Mouse (Mus musculus) intestine, postnatal 0 days (tissue): ENCODE results near the gene Crisp2. TPM values are rescaled to one million over a fixed set of nuclear protein-coding genes. Genes with fewer than 3 reads are reported as not detected.
A peak's percentile ranks its signal among the peaks of the same experiment; 100 is the strongest.

ENCODE experiments used
- ATAC-seq: fragments of 200-750 bp; cut with Nextera tagmentation; 2 replicates; pipeline ENCODE4 v1.8.0; 2017; ENCODE audit warnings: mild to moderate bottlenecking, moderate TSS enrichment, moderate library complexity
- H3K27ac ChIP-seq: fragments of 300-500 bp; sonication (generic); 2 replicates; pipeline ENCODE4 v1.5.1; 2014; ENCODE audit warnings: mild to moderate bottlenecking, low read depth, low read length, moderate library complexity
- H3K27me3 ChIP-seq: fragments of 300-500 bp; sonication (generic); replicated peaks from 2 replicates; pipeline ENCODE4 v1.6.1; 2014; ENCODE audit warnings: low read length, mixed read lengths; ENCODE audit not compliant: control insufficient read depth, insufficient read depth
- H3K36me3 ChIP-seq: fragments of 300-500 bp; sonication (generic); 2 replicates; pipeline ENCODE4 v1.6.1; 2014; ENCODE audit warnings: mild to moderate bottlenecking, moderate library complexity; ENCODE audit not compliant: control insufficient read depth, insufficient read depth
- H3K4me1 ChIP-seq: fragments of 300-500 bp; sonication (generic); replicated peaks from 2 replicates; pipeline ENCODE4 v1.6.1; 2014; ENCODE audit warnings: antibody characterized with exemption, low read length, mixed read lengths; ENCODE audit not compliant: control insufficient read depth, insufficient read depth
- H3K4me2 ChIP-seq: fragments of 300-500 bp; sonication (generic); replicated peaks from 2 replicates; pipeline ENCODE4 v1.6.1; 2014; ENCODE audit warnings: low read depth, mild to moderate bottlenecking, moderate library complexity
- H3K4me3 ChIP-seq: fragments of 300-500 bp; sonication (generic); 2 replicates; pipeline ENCODE4 v1.5.1; 2014; ENCODE audit warnings: low read depth, low read length
- H3K9ac ChIP-seq: fragments of 300-500 bp; sonication (generic); 2 replicates; pipeline ENCODE4 v1.6.1; 2014; ENCODE audit warnings: mild to moderate bottlenecking, low read depth, low read length
- H3K9me3 ChIP-seq: fragments of 300-500 bp; sonication (generic); 2 replicates; pipeline ENCODE4 v1.6.1; 2016; ENCODE audit warnings: mixed run types; ENCODE audit not compliant: control insufficient read depth
- CTCF ChIP-seq: sonication (generic); IDR thresholded peaks from 2 replicates; pipeline ENCODE4 v1.5.1; 2016; ENCODE audit warnings: low read depth, mild to moderate bottlenecking, control low read depth, antibody characterized with exemption, moderate library complexity
- WGBS: fragments of 180-500 bp; shearing (Covaris S2); extraction: QIAGEN DNeasy Blood & Tissue Kit; methylation state at CpG from one replicate; pipeline ENCODE4 v1.1.7; 2014; 5-methylcytosine and 5-hydroxymethylcytosine counted together
- polyA plus RNA-seq: library from polyadenylated mRNA; unstranded; fragments of >200 nt; fragmentation: Nextera tagmentation; extraction: Ambion mirVana; gene quantifications from 2 replicates; pipeline ENCODE4 v1.2.1, GENCODE M21; 2015

The Crisp2 gene
- polyA plus RNA-seq, 1 experiment from 2014 or later, result 0.40 TPM

DNA sequence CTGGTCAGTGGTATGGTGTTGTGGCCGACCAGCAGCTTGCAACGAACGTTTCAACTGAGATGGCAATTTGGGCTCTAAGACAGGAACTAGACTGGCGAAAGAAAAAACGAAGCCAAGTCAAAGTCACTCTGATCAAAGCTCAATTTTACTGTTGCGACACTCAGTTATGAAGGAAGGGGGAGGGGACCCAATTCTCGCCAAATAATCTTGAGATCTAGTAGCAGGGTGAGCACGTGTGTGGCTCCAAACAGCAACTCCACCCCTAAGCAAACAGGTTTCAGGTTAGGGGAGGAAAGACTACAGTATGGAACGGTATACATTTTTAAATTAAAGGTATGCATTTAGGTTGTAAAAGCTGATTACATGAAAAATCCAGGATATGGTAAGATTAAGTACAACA lies 14.7 kb upstream of the Crisp2 start:
- H3K4me3 ChIP-seq, result no peak overlapping the region
- 0 out of 2 replicates have a peak, but pooled peaks have one; percentile 22 for ATAC-seq
- no peaks in the 10 kb centered on the region for H3K4me1 ChIP-seq
- H3K9me3 ChIP-seq, result no peaks in the 10 kb centered on the region
- no peaks in the 10 kb centered on the region for H3K27me3 ChIP-seq
- H3K36me3 ChIP-seq, result no peaks in the 10 kb centered on the region
- no peak overlapping the region for H3K27ac ChIP-seq
- TF ChIP-seq CTCF, result no peak
- no peak overlapping the region for H3K9ac ChIP-seq
- H3K4me2 ChIP-seq, result peak overlapping the region; percentile 17; the same call in 1 of the 2 replicates
- 39% methylated on average over 9 of the region's 9 CpGs for WGBS

DNA sequence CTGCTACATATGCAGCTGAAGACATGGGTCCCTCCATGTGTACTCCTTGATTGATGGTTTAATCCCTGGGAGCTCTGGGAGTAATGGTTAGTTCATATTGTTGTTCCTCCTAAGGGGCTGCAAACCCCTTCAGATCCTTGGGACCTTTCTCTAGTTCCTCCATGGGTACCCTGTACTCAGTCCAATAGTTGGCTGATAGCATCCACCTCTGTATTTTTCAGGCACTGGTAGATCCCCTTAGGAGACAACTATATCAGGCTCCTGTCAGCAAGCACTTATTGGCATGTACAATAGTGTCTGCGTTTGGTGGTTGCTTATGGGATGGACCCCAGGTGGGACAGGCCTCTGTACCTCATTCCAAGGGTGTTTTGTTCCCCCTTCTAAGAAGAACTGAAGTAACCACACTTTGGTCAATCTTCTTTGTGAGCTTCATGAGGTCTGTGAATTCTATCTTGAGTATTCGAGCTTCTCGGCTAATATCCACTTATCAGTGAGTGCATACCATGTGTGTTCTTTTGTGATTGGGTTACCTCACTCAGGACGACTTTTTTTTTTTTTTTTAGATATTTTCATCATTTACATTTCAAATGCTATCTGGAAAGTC lies 10.6 kb upstream of the Crisp2 start:
- 70% methylated on average over 4 of the region's 4 CpGs for WGBS
- no peak for TF ChIP-seq CTCF
- Histone ChIP-seq H3K4me3 (no peak overlapping the region), H3K27me3 (no peaks in the 10 kb centered on the region), H3K4me1 (no peaks in the 10 kb centered on the region), H3K4me2 (no peak overlapping the region), H3K9ac (no peak overlapping the region), H3K36me3 (no peaks in the 10 kb centered on the region), H3K27ac (no peak overlapping the region), H3K9me3 (no peaks in the 10 kb centered on the region)
- no peak for ATAC-seq

DNA sequence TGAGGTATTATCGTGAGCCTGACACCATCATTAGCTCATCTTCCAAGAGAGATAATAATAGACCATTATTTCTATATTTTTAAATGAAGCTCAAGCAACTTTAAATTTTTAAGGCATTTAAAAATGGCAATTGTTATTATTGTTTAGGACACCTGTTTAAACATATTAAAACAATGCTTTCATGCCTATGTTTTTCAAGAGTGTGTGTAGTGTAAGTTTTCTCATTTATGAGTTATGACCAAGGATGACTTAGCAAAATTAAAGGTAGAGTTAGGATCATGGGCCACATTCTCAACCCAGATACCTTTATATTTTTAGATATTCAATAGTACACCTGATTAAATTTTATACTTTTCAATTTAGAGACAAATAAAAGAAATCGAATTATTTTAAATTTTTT lies 5.5 kb upstream of the Crisp2 start:
- no peak overlapping the region for H3K4me3 ChIP-seq
- H3K27me3 ChIP-seq, result no peaks in the 10 kb centered on the region
- no peaks in the 10 kb centered on the region for H3K9me3 ChIP-seq
- no peak overlapping the region for H3K9ac ChIP-seq
- H3K4me1 ChIP-seq, result no peaks in the 10 kb centered on the region
- H3K27ac ChIP-seq, result no peak overlapping the region
- no peaks in the 10 kb centered on the region for H3K36me3 ChIP-seq
- WGBS, result 68% methylated on average over 2 of the region's 2 CpGs
- ATAC-seq, result no peak
- no peak overlapping the region for H3K4me2 ChIP-seq
- TF ChIP-seq CTCF, result no peak

DNA sequence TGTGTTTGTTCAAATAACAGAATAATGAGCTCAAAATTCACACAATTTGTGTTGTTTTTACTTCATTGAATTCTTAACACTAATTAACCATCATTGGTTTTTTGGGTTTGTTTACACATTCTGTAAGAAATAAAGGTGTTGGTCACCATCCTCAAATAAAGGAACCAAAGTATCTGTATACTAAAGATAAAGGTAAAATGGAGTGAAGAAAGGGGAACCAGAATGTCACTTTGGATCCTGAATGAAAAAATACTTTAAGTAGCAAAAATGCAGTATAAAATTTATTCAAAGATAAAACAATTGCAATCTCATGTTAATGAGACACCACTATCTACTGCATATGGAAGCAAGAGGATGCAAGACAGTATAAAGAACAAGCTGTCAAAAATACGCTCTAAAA lies 4.8 kb upstream of the Crisp2 start:
- no peak overlapping the region for H3K4me2 ChIP-seq
- H3K4me1 ChIP-seq, result no peaks in the 10 kb centered on the region
- no peaks in the 10 kb centered on the region for H3K9me3 ChIP-seq
- H3K36me3 ChIP-seq, result no peaks in the 10 kb centered on the region
- H3K27ac ChIP-seq, result no peak overlapping the region
- no peak overlapping the region for H3K9ac ChIP-seq
- TF ChIP-seq CTCF, result no peak
- ATAC-seq, result no peak
- no peak overlapping the region for H3K4me3 ChIP-seq
- H3K27me3 ChIP-seq, result no peaks in the 10 kb centered on the region
- 84% methylated on average over 1 of the region's 1 CpGs for WGBS

DNA sequence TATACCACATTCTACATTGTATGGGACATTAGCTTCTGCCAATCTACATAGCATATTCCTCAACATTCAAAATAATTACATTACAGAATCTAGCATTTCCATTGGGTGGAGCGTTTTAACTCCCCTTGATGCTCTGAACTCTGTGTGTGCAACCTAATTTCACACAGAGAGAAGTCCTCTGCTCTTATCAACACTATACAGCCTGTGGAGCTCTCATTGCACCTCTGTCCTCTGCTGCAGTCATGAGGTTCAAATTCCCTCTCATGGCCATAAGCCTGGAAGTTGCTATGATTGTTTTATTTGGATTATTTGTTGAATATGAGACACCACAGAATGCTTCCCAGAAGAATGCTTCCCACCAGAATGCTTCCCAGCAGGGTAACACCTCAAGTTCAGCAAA lies 4.1 kb upstream of the Crisp2 start, which contains the start of gene Rhag:
Gene Rhag (plus strand): TSS at position 193 of the 400 bp plus-strand sequence.
- no peak for TF ChIP-seq CTCF
- Histone ChIP-seq H3K4me3 (no peak within 1 kb of the TSS), H3K27ac (no peak within 1 kb of the TSS), H3K27me3 (no peaks in the 10 kb centered on the region), H3K36me3 (no peaks in the 10 kb centered on the region), H3K4me1 (no peaks in the 10 kb centered on the region), H3K9me3 (no peaks in the 10 kb centered on the region), H3K9ac (no peak within 1 kb of the TSS), H3K4me2 (no peak within 1 kb of the TSS)
- 44% methylated on average over 1 of the region's 1 CpGs for WGBS
- ATAC-seq, result no peak

DNA sequence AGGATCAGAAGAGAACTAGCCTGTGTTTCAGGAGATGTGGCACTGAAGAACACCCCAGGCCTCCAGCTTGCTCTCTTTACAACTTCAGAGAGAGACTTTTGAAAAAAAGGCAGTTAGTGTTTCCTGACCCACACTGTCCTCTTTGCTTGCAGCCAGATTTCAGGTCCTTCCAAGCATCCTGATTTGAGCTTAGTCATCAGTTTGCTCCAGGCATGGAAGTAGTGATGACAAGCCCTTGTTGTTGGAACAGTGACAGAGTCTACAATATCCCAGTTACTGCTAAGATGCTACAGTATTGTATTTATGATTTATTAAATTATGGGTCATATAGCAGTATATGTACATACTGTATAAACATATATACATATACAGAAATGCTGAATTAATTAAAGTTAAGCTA lies 1.3 kb upstream of the Crisp2 start:
- ATAC-seq, result no peak
- Histone ChIP-seq H3K27me3 (no peaks in the 10 kb centered on the region), H3K4me2 (no peak overlapping the region), H3K9me3 (no peaks in the 10 kb centered on the region), H3K27ac (no peak overlapping the region), H3K4me1 (no peaks in the 10 kb centered on the region), H3K4me3 (no peak overlapping the region), H3K36me3 (no peaks in the 10 kb centered on the region), H3K9ac (no peak overlapping the region)
- TF ChIP-seq CTCF, result no peak

DNA sequence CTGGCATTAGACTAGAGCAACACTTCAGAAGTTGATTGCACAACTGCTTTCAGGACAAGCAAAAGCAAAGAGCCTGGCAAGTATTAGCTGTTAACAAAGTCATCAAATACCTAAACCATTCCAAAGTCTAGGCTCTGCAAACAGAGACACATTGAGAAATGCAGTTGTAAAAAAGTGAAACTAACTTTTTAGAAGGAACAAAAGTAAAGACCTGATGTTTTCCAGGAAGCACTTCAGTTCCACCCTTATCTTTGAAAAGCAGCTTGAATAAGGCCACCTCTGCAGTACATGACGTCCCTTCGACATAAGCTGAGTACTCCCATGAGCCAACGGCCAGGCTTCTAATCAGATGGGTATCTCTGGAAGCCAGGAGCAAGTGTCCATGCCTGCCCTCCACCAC lies 253 bp downstream of the Crisp2 start:
- 19% methylated on average over 3 of the region's 3 CpGs for WGBS
- ATAC-seq, result peak; percentile 96
- Histone ChIP-seq H3K4me2 (no peak overlapping the region; the same call in 1 of the 2 replicates), H3K4me1 (no peaks in the 10 kb centered on the region), H3K27me3 (no peaks in the 10 kb centered on the region), H3K9ac (no peak overlapping the region), H3K9me3 (no peaks in the 10 kb centered on the region), H3K36me3 (no peaks in the 10 kb centered on the region), H3K27ac (no peak overlapping the region), H3K4me3 (no peak overlapping the region)
- TF ChIP-seq CTCF, result no peak
